9 mouse cellular contexts compared by ENCODE assay signal in the genomic region with DNA sequence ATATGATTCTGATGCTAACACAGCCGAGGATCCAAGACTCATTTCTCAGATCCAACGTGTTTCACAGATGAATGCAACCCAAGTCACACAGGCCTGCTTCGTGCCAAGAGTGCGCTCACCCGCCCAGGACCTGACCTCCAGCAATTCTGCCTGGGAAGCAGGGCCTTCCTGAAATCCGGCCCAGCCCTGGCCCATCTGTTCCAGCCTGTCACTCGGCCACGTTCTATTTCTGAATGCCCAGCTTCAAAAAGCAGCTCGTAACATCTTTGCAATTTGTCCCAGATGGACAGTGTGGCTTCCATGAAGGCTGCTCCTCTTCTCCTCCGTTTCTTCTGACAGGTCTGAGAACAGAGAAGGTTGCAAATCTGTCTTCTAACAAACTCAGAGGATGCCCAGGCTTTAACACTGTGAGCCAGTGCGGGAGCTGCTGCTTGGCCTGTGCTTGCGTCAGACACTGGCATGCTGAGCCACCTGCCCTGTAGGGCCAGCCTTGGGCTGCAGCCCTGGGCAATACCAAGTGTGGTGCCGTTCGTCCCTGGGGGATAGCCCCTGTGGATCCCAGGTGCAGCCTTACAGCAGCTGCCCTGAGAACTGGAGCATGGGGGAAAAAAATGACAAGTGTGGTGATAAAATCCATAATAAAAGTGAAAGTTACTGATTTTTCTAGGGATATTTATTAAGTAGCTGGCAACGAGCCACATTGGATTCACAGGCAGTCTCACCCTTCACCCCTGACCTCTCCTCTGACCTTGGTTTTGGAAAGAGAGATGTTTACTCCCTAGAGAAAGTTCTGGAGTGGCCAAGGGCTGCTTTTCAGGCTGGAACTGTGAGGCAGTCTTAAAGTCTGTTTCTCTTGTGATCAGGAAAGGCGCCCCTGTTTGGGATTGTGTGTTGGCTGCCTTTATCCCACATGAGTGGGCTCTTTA.
A peak's percentile ranks its signal among the peaks of the same experiment; 100 is the strongest.
DNase-seq lines count a peak whose midpoint lies in the region; ATAC-seq lines count a peak whose summit lies in the region.
"Had no signal": no experiment of that assay in that cellular context is flagged by ENCODE, and none has a peak within 500 bp of the region (broad histone marks: within the 10 kb centered on the region; RNA-seq: fewer than 3 reads in every experiment).

No protein-coding gene starts in this region.

- H3K4me1 ChIP-seq in embryonic facial prominence, embryonic 13.5 days, result peaks cover 29% of the 10 kb centered on the region
- peaks cover 56% of the 10 kb centered on the region for H3K4me1 ChIP-seq in limb, embryonic 10.5 days
- peaks cover 13% of the 10 kb centered on the region for H3K4me1 ChIP-seq in neural tube, embryonic 11.5 days (ENCODE audit: control insufficient read depth, insufficient read depth, low read length)

- no peak overlapping the region for H3K4me2 ChIP-seq in embryonic facial prominence, embryonic 13.5 days
- H3K4me2 ChIP-seq in neural tube, embryonic 11.5 days (ENCODE audit: low read depth), result no peak overlapping the region
- H3K4me2 ChIP-seq: heart, embryonic 15.5 days had no signal

- no peak overlapping the region for H3K9ac ChIP-seq in embryonic facial prominence, embryonic 13.5 days
- peak overlapping the region; percentile 10; the same call in 1 of the 2 replicates for H3K9ac ChIP-seq in neural tube, embryonic 11.5 days (ENCODE audit: low read length)
- H3K9ac ChIP-seq: heart, embryonic 15.5 days had no signal

- peak; percentile 46 to 68 for DNase-seq in right cerebral cortex, postnatal 10 days (ENCODE audit: low spot score in 2 of 2)
- no peak for DNase-seq in right cerebral cortex, postnatal 36 days (ENCODE audit: low spot score in 2 of 2)
- peak; percentile 73 for DNase-seq in heart, postnatal 4 days
- DNase-seq in limb, embryonic 10.5 days (ENCODE audit: low spot score), result no peak
- DNase-seq in neural tube, embryonic 11.5 days (ENCODE audit: low spot score), result no peak
- DNase-seq in T-cell, adult 2 months (ENCODE audit: low spot score), result no peak

- 0 out of 2 replicates have a peak overlapping the region, but pooled peaks have one; percentile 16 for H3K27ac ChIP-seq in embryonic facial prominence, embryonic 13.5 days
- H3K27ac ChIP-seq in limb, embryonic 10.5 days, result 0 out of 2 replicates have a peak overlapping the region, but pooled peaks have one; percentile 12
- H3K27ac ChIP-seq in neural tube, embryonic 11.5 days (ENCODE audit: low read depth, low read length), result no peak overlapping the region
- H3K27ac ChIP-seq: heart, embryonic 15.5 days had no signal

- no peaks in the 10 kb centered on the region for H3K27me3 ChIP-seq in embryonic facial prominence, embryonic 13.5 days
- no peaks in the 10 kb centered on the region for H3K27me3 ChIP-seq in limb, embryonic 10.5 days (ENCODE audit: low read depth, poor library complexity, severe bottlenecking)
- no peaks in the 10 kb centered on the region for H3K27me3 ChIP-seq in neural tube, embryonic 11.5 days (ENCODE audit: control insufficient read depth, insufficient read depth, low read length)
- H3K27me3 ChIP-seq: heart, embryonic 15.5 days had no signal

- WGBS in embryonic facial prominence, embryonic 13.5 days, result 43% methylated on average over 16 of the region's 16 CpGs
- 59% methylated on average over 16 of the region's 16 CpGs for WGBS in limb, embryonic 10.5 days
- 54% methylated on average over 16 of the region's 16 CpGs for WGBS in neural tube, embryonic 11.5 days

- no peaks in the 10 kb centered on the region for H3K9me3 ChIP-seq in embryonic facial prominence, embryonic 13.5 days
- no peaks in the 10 kb centered on the region for H3K9me3 ChIP-seq in limb, embryonic 10.5 days (replicated peaks)
- H3K9me3 ChIP-seq in neural tube, embryonic 11.5 days (ENCODE audit: control insufficient read depth, low read length), result no peaks in the 10 kb centered on the region
- H3K9me3 ChIP-seq: heart, embryonic 15.5 days had no signal

- no peak for ATAC-seq in embryonic facial prominence, embryonic 13.5 days (ENCODE audit: insufficient number of reproducible peaks, insufficient read depth, low FRiP score, low TSS enrichment, low read depth)
- ATAC-seq in neural tube, embryonic 11.5 days (ENCODE audit: insufficient read depth, low FRiP score, low TSS enrichment), result no peak
- ATAC-seq in megakaryocyte progenitor cell, adult 5-6 weeks (replicated peaks; ENCODE audit: poor library complexity), result no peak

- H3K36me3 ChIP-seq in embryonic facial prominence, embryonic 13.5 days, result no peaks in the 10 kb centered on the region
- no peaks in the 10 kb centered on the region for H3K36me3 ChIP-seq in limb, embryonic 10.5 days
- no peaks in the 10 kb centered on the region for H3K36me3 ChIP-seq in neural tube, embryonic 11.5 days (ENCODE audit: control insufficient read depth, insufficient read depth, low read length)
- H3K36me3 ChIP-seq: heart, embryonic 15.5 days had no signal

- no peak overlapping the region for H3K4me3 ChIP-seq in embryonic facial prominence, embryonic 13.5 days
- no peak overlapping the region for H3K4me3 ChIP-seq in limb, embryonic 10.5 days
- H3K4me3 ChIP-seq in neural tube, embryonic 11.5 days (ENCODE audit: low read depth, low read length), result no peak overlapping the region
- H3K4me3 ChIP-seq: heart, embryonic 15.5 days had no signal

Comparison
In these comparisons a context has a peak if more than half of its experiments do, and no peak if none do; other contexts are left out.
1. DNase-seq: peak in right cerebral cortex, postnatal 10 days (2 of 2) and heart, postnatal 4 days (single experiment); none in right cerebral cortex, postnatal 36 days (0 of 2), limb, embryonic 10.5 days (single experiment), neural tube, embryonic 11.5 days (single experiment) and T-cell, adult 2 months (single experiment).